Mouse (Mus musculus) thymus, adult 2 months (tissue): Measurements from ENCODE around the gene Prkcz. TPM values are rescaled to one million over a fixed set of nuclear protein-coding genes. Genes with fewer than 3 reads are reported as not detected.
A peak's percentile ranks its signal among the peaks of the same experiment; 100 is the strongest.

ENCODE experiments used
- DNase-seq: peaks from one replicate; pipeline ENCODE4 v3.0.0; 2021
- H3K27ac ChIP-seq: fragments of 200-500 bp; 2 replicates; pipeline ENCODE4 v1.5.1; 2012; ENCODE audit warnings: low read length, control low read depth; ENCODE audit not compliant: control insufficient read depth, insufficient read depth
- H3K27me3 ChIP-seq: fragments of 200-500 bp; 2 replicates; pipeline ENCODE4 v1.6.1; 2012; ENCODE audit warnings: mild to moderate bottlenecking, low read length, moderate library complexity, mixed read lengths; ENCODE audit not compliant: control insufficient read depth, insufficient read depth
- H3K36me3 ChIP-seq: fragments of 200-500 bp; 2 replicates; pipeline ENCODE4 v1.6.1; 2012; ENCODE audit warnings: mild to moderate bottlenecking, low read length, moderate library complexity; ENCODE audit not compliant: control insufficient read depth, insufficient read depth
- H3K4me1 ChIP-seq: fragments of 200-500 bp; replicated peaks from 2 replicates; pipeline ENCODE4 v1.6.1; 2012; ENCODE audit warnings: low read length; ENCODE audit not compliant: control insufficient read depth, insufficient read depth
- H3K4me3 ChIP-seq: fragments of 200-500 bp; 2 replicates; pipeline ENCODE4 v1.5.1; 2012; ENCODE audit warnings: mild to moderate bottlenecking, low read length, control low read depth, moderate library complexity; ENCODE audit not compliant: control insufficient read depth, insufficient read depth
- CTCF ChIP-seq: fragments of 200-500 bp; IDR thresholded peaks from 2 replicates; pipeline ENCODE4 v1.5.1; 2012; ENCODE audit warnings: mild to moderate bottlenecking, control low read depth, low read length, moderate library complexity, borderline replicate concordance; ENCODE audit not compliant: control insufficient read depth, poor library complexity, insufficient read depth; ENCODE audit errors: extremely low read depth
- POLR2A ChIP-seq: fragments of 200-500 bp; IDR thresholded peaks from 2 replicates; pipeline ENCODE4 v1.6.1; 2012; ENCODE audit warnings: mild to moderate bottlenecking, low read length, control low read depth, moderate library complexity; ENCODE audit not compliant: control insufficient read depth, poor library complexity, insufficient read depth; ENCODE audit errors: extremely low read depth
- WGBS: fragments of 180-500 bp; shearing (Covaris S2); methylation state at CpG from one replicate; pipeline ENCODE4 v1.1.7; 2018; 5-methylcytosine and 5-hydroxymethylcytosine counted together
- polyA plus RNA-seq: library from polyadenylated mRNA; depleted of rRNA; stranded (reverse); fragments of >200 nt; gene quantifications from 2 replicates; pipeline ENCODE4 v1.2.3, GENCODE M21; 2012

Prkcz gene
- polyA plus RNA-seq, 1 experiment = 8.5 TPM

DNA sequence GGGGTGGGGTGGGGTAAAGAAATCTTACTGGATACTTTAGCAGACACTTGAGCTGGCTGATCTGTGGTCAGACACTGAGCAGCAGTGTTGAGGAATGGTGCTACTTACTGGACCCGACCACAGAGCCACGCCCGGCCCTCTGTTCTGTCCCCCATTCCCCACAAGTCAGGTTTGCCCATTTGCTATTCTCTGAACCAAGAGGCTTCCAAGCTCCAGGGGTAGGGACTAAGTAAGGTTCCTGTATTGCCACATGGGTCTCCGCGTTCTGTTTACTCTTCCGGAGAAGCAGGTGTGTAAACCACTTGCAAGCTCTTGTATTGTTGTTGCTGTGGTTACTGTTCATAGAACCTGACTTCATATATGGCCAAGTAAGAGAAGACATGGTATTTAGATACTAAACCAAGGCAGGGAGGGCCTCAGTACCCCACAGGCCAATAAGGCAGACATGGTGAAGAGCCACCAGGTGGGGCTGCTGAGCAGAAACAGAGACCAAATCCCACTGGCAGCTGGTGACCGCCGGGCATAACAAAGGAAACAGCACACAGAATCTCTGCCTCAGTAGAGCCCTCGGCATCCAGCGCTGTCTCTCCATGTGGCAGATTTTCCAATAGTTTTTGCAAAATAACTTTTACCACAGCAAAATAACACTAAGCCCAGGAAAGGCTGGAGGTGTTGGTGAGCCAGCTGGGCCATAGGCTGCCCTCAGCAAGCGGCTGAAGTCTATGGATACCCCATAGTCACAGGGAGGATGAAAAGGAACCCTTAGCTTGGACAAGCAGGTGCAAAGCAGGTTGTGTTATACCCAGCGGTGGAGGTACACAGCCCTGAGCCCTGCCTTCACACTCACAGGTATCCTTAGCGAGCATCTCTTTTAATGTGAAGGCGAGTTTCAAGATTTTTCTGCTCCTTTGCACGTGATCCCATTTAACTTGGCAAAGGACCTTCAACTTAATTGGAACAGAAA is 40.6 kb downstream of the Prkcz start:
- Histone ChIP-seq H3K27ac (no peak overlapping the region), H3K4me3 (no peak overlapping the region), H3K27me3 (no peaks in the 10 kb centered on the region), H3K36me3 (no peaks in the 10 kb centered on the region), H3K4me1 (0 out of 2 replicates have a peak, but pooled peaks cover 2% of the 10 kb centered on the region)
- TF ChIP-seq POLR2A (no peak), CTCF (peak; percentile 76; the same call in 1 of the 2 replicates)
- DNase-seq = peak; percentile 41
- 64% methylated on average over 15 of the region's 15 CpGs for WGBS

DNA sequence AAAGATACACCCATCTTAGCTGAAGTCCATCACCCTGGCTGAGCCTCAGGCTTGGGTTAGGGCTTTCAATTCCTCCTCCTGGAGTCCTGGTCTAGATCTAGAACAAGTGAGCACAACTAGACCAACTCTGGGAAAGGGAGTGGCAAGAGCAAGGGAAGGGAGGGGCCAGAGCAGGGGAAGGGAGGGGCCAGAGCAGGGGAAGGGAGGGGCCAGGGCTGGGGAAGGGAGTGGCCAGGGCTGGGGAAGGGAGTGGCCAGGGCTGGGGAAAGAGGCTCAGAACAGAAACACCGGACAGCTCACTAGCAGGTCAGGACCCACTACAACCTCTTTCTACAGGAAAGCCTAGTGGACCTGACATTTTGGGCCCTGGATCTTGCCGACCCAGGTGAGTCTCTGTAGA is 42.9 kb downstream of the Prkcz start:
- Histone ChIP-seq H3K4me3 (no peak overlapping the region), H3K36me3 (no peaks in the 10 kb centered on the region), H3K27ac (no peak overlapping the region), H3K4me1 (0 out of 2 replicates have a peak, but pooled peaks cover 2% of the 10 kb centered on the region), H3K27me3 (no peaks in the 10 kb centered on the region)
- whole genome bisulfite sequencing = 46% methylated on average over 2 of the region's 2 CpGs
- TF ChIP-seq CTCF = no peak
- no peak for TF ChIP-seq POLR2A
- DNase-seq = no peak

- H3K27me3 ChIP-seq = no peaks in the 10 kb centered on the region
- WGBS = 87% methylated on average over 3 of the region's 3 CpGs
- no peaks in the 10 kb centered on the region for H3K36me3 ChIP-seq
- no peak overlapping the region for H3K4me3 ChIP-seq
- TF ChIP-seq CTCF (no peak), POLR2A (no peak)
- 0 out of 2 replicates have a peak, but pooled peaks cover 2% of the 10 kb centered on the region for H3K4me1 ChIP-seq
- no peak for DNase-seq
- H3K27ac ChIP-seq = no peak overlapping the region
Observed at GRCm38 (mm10) chr4:155315031-155315430, 46.1 kb downstream of the Prkcz start.

DNA sequence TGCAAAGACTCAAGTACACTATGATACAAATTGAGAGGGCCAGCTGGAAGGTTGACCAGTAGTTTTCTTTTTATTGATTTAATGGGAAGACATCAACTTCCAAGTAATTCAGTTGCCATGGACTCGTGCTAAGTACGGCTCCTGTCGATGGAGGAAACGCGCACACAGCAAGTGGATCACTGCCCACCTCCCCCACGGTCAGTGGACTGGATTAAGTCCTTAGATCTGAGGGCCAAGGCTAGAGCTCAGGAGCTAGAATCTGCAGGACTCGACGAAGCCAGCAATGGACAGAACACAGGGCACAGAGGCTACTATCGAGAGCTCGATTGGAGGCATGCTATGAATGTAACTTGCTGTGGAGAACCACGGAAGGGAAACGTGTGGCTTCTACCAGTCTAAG is 52.5 kb downstream of the Prkcz start:
- TF ChIP-seq CTCF (no peak), POLR2A (no peak)
- Histone ChIP-seq H3K27me3 (no peaks in the 10 kb centered on the region; the same call in 1 of the 2 replicates), H3K4me1 (0 out of 2 replicates have a peak, but pooled peaks cover 3% of the 10 kb centered on the region), H3K27ac (no peak overlapping the region), H3K36me3 (no peaks in the 10 kb centered on the region), H3K4me3 (no peak overlapping the region)
- no peak for DNase-seq
- 90% methylated on average over 12 of the region's 12 CpGs for WGBS

DNA sequence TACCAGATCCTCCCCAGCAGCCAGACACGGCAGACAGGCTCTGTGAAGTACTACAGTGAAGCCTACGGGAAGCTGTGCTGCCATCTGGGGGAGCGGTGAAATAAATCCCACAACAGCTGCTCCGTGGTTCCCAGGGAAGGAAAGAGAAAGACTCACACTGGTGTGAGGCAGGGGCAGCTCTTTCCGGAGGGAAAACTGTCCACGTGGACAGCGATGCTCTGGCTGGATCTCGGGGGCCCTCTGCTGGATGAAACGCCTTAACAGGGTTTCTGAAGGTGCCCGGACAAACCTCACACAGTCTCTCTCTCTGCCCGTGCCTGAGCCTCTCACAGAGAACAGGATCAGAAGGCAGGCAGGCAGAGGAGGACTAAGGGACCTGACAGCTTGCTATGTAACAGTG is 53.1 kb downstream of the Prkcz start:
- TF ChIP-seq POLR2A = no peak
- peak; percentile 82 for TF ChIP-seq CTCF
- 0 out of 2 replicates have a peak, but pooled peaks cover 3% of the 10 kb centered on the region for H3K4me1 ChIP-seq
- no peaks in the 10 kb centered on the region; the same call in 1 of the 2 replicates for H3K27me3 ChIP-seq
- no peak overlapping the region for H3K27ac ChIP-seq
- peak; percentile 67 for DNase-seq
- H3K4me3 ChIP-seq = no peak overlapping the region
- 1% methylated on average over 11 of the region's 11 CpGs for WGBS
- no peaks in the 10 kb centered on the region for H3K36me3 ChIP-seq

DNA sequence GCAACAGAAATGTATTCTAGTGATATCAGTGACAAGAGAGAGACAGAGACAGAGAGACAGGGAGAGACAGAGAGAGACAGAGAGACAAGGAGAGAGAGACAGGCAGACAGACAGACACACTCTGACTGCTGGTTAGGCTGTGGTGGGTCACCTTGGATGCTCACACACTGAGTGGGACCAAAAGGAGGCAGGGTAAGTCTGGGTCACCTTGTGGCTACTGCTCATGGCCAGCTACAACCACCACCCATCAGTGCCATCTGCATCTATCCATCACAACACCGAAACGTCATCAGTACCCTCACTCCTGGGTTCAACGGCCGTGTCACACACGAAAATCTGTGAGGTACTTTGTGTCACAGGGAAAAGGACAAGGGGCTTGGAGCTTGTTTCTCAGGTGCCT is 53.6 kb downstream of the Prkcz start:
- Histone ChIP-seq H3K27ac (no peak overlapping the region), H3K4me1 (0 out of 2 replicates have a peak, but pooled peaks cover 3% of the 10 kb centered on the region), H3K4me3 (no peak overlapping the region), H3K27me3 (no peaks in the 10 kb centered on the region; the same call in 1 of the 2 replicates), H3K36me3 (no peaks in the 10 kb centered on the region)
- TF ChIP-seq CTCF (no peak), POLR2A (no peak)
- no peak for DNase-seq
- 51% methylated on average over 5 of the region's 5 CpGs for WGBS
